Mouse (Mus musculus) E14TG2a.4 (cell line): ENCODE measurements around the gene Rnf149.

Experiments used
- CTCF ChIP-seq: conservative IDR thresholded peaks from 2 replicates; pipeline ENCODE4 v1.5.1; 2014; ENCODE audit warnings: low read length
- POU5F1 ChIP-seq: IDR thresholded peaks from 2 replicates; pipeline ENCODE4 v1.6.1; 2014; ENCODE audit warnings: low read length, borderline replicate concordance

- TF ChIP-seq CTCF (no peak), POU5F1 (no peak)
These were observed 31.3 kb upstream of the Rnf149 start for GRCm38 (mm10) chr1:39608534-39608933.
